Mouse (Mus musculus) neutrophil, adult 83 days (primary cell): ENCODE data around the gene Tvp23b. TPM values are rescaled to one million over a fixed set of nuclear protein-coding genes. Genes with fewer than 3 reads are reported as not detected.

Source experiments
- total RNA-seq, 2 experiments: library from RNA; stranded (reverse); gene quantifications; one replicate each; pipeline ENCODE4 v1.2.4; 2023

Gene Tvp23b
- total RNA-seq = 1 to 10 TPM; 9.4 to 10.0 TPM

DNA sequence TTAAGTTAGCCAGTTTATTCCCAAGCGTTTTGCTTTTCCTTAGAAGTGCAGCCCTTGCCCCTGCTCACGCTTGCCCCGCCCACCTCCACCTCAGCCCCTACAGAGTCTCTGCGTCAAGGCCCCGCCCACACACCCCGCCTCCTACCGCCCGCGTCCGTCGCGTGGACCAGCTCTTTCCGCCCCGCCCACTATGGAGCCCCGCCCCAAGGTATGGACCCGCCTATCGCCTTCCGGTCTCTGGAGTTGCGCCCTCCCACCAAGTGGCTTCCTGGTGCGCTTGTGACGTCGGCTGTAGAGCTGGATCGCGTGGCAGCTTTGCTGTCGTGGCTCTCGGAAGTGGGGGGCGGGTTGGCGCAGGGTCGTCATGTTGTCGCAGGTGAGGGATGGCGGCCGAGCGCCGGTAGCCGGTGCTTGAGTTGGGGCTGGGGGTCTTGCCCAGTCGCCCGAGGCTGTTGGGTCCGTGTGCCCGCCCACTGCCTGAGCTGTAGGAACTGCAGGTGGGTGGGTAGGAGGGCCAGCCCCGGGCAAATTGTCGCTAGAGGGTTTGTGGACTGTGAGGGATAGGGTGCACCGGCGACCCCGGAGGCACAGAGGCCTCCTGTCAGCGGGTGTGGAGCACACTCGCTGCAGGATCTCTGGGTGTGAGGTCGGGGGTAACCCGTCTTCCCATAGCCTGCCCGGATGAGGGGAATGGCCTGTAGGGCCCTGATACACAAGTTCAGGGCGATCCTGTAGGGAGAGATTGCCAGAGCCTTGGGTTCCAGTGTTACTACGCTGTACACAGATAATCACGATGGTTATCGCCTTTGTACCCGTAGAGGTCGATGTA lies at the start of gene Tvp23b:
Gene Tvp23b, plus strand, starts transcription at position 236 of the 829 bp plus-strand sequence.

DNA sequence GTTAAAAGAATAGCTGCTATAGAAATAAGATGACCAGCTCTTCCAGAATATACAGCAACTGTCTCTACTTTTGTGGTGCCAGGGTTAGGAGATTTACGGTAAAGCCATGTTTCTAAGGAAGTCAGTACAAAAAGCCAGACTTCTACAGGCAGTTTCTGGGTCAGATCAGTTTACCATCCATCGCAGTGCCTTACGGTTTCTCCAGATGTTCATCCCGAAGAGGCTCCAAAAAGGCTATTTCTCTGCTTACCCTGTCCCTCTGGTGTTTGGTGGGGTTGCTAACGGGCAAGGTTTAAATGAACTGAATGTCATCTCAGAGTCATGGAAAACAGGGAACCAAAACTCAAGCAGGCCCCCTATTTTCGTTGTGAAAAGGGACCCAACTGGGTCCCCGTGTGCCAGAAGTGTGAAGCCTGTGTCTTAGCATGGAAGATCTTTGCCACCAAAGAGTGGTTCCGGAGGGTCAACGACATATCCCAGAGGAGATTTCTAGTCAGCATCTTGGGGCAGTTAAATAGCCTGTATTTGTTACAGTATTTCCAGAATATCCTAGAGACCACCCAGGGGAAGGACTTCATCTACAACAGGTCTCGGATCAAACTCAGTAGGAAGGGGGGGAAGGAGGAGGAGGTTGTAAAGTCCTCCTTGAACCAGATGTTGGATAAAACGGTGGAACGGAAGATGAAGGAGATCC lies 32.1 kb upstream of the Tvp23b start, which contains the start of gene Fbxw10:
Gene Fbxw10, plus strand, starts transcription at position 109 of the 694 bp plus-strand sequence.

DNA sequence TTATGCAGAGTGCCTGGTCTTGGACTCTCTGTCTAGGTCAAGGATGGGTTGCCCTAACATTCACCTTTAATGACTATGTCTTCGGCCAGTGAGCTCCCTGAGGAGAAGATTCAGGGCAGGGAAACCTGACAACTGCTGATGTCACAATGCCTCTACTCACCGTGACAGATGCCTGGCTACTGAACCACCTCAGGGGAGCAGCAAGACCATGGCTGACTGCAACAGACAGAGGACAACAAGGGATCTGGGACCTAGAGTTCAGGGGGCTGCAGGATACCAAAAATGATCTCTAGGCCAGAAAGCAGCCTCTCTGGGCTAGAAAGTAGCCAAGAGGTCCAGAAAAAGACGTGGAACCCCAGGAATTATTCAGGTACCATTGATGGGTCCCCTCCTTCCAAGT lies 71.8 kb downstream of the Tvp23b start, which contains the start of gene Cdrt4:
Gene Cdrt4, plus strand, starts transcription at position 182 of the 400 bp plus-strand sequence.

Other genes with a start within 250 kb of the Tvp23b start
- 1 to 10 TPM; 1.7 to 1.9 TPM for gene Lrrc75a, start 230.9 kb upstream of the Tvp23b start, total RNA-seq
- 10 to 100 TPM; 10.7 to 11.7 TPM for gene Mmgt2, start 230.8 kb upstream of the Tvp23b start, total RNA-seq
- under 1 TPM; 0.44 to 0.84 TPM for gene Zfp287, start 147.6 kb upstream of the Tvp23b start, total RNA-seq
- not detected for gene Gm10428, start 126.4 kb upstream of the Tvp23b start, total RNA-seq
- gene Zfp286, start 90.0 kb upstream of the Tvp23b start, total RNA-seq = under 1 TPM in 1 of 2 experiments, not detected in 1; 0.13 TPM
- 10 to 100 TPM; 12.7 to 17.2 TPM for gene Trim16, start 59.2 kb upstream of the Tvp23b start, total RNA-seq
- gene Fbxw10, start 32.4 kb upstream of the Tvp23b start, total RNA-seq = 1 to 10 TPM in 1 of 2 experiments, under 1 TPM in 1; 0.66 to 1.2 TPM
- gene Cdrt4, start 71.7 kb downstream of the Tvp23b start, total RNA-seq = not detected
- gene Tekt3, start 182.2 kb downstream of the Tvp23b start, total RNA-seq = not detected
- gene Pmp22, start 249.5 kb downstream of the Tvp23b start, total RNA-seq = under 1 TPM in 1 of 2 experiments, not detected in 1; 0.37 TPM